Mouse (Mus musculus) cerebellum, adult 9-10 months (tissue): ENCODE data around the gene Hist1h2af.

Experiments
- DNase-seq: peaks from one replicate; pipeline ENCODE4 v3.0.0; 2022

Hist1h2af gene

DNA sequence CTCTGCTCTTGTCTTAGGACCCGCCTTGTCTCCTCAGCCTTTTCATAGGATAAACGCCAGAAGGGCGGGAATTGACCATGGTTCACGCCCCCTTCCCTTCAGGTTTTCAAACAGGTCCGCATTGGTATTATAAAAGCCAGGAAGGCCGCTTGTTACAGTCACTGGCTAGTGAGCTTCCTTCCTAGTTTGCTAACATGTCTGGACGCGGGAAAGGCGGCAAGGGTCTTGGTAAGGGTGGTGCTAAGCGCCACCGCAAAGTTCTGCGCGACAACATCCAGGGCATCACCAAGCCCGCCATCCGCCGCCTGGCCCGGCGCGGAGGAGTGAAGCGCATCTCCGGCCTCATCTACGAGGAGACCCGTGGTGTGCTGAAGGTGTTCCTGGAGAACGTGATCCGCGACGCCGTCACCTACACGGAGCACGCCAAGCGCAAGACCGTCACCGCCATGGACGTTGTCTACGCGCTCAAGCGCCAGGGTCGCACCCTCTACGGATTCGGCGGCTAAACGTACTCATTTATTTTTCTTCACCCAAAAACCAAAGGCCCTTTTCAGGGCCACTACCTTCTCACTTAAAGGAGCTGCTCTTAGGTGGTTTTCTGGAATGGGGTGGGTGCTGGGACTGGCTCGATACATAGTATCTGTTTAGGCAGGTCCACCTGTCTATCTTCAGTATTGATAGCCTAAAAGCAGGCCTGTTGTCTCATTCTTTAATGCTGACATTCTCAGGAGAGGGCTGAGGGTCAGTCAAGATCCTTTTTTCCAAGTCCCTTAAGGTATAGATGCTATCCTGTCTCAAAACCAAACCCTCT, 47.9 kb downstream of the Hist1h2af start, which contains the start of gene Hist1h4d:
Hist1h4d (plus strand) TSS at position 191 of the 811 bp plus-strand sequence.
- DNase-seq: peak; percentile 99

DNA sequence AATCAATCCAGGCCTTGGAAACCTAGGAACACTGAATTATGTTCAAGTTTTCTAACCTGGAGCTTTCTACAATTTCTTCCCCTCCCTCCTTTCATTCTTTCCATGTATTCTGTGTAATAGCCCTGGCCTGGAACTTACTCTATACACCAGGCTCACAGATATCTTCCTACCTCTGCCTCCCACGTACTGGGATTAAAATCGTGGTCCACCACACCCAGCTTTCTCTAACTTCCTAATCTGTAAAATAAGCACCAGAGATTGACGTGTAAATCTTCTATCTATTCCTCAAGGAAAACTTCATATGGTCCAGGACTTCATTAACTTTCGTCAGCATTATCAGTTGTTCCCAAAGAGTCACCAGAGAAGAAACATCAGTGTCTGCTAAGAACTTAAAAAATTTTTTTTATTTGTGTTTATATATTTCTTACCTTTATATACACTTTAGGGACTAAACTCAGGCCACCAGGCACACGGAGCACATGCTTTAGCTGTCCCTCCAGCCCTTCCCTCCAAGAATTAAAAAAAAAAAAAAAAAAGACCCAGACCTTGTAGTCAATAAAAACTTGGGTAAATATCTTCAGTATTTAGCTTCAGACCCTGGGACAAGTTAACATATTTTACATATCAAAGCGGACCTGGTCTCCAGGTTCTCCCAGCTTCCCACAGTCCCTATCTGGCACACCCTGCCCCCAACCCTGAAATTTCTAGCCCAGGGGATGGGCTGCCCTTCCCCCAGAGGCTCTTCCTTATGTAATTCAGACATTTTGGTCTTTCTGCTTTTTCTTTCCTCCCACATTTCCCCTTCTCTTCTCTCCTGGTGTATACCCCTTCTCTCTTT, 48.7 kb downstream of the Hist1h2af start:
- peak; percentile 40 for DNase-seq

DNA sequence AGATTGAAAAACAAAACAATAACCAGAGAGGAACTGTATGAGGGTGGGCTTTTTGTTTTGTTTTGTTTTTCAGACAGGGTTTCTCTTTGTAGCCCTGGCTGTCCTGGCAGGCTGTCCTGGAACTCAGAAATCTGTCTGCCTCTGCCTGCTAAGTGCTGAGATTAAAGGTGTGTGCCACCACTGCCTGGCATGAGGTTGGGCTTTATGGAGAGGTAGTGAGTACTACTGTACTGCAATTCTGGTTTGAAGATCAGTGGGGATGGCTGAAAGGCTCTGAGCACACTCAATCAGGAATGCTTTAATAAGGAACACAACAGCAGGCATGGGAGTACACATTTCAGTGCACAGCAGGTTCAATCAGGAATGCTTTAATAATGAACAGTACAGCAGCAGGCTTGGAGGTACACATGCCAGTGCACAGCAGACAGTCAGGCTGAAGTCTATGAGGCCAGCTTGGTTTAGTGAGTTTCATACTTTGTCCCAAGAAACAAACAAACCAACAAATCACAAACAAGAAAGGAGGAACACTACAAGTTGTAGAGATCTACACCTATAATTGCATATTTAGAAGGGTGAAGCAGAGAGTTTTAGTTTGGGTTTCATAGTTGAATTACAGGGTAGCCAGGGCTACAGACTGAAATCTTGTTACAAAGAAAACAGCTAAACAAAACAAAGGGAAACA, 49.8 kb downstream of the Hist1h2af start:
- peak; percentile 9 for DNase-seq
